Mouse (Mus musculus) CD4-positive, CD25-positive, alpha-beta regulatory T cell, adult 2 months (primary cell): ENCODE measurements around the gene Lmbrd1.
"Not testable (repeated sequence)": the region's sequence is repeated elsewhere in the genome, so short reads cannot be mapped to it uniquely, and the experiment has no call there.

ENCODE experiments used
- DNase-seq: peaks from one replicate; pipeline ENCODE4 v3.0.0-alpha.2; 2012; ENCODE audit warnings: low read depth, low spot score

Gene Lmbrd1

DNA sequence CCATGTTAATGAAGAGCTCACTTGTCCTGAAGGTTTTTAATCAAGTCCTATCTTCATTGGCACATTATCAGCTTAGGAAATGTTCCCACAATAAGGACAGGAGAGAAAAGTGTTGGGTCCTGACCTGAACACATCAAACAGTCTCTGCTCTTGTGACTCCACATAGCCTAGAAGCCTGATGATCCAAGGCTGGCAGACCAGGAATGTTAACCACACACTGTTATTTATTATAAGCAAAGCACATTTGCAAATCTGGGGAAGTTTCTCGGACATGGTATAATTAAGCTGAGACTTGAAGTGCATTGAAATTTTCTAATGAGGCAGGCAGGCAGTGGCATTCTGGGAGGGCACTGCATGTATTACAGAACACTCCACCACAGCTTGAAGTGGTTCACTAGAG is 41.8 kb downstream of the Lmbrd1 start:
- no peak for DNase-seq

DNA sequence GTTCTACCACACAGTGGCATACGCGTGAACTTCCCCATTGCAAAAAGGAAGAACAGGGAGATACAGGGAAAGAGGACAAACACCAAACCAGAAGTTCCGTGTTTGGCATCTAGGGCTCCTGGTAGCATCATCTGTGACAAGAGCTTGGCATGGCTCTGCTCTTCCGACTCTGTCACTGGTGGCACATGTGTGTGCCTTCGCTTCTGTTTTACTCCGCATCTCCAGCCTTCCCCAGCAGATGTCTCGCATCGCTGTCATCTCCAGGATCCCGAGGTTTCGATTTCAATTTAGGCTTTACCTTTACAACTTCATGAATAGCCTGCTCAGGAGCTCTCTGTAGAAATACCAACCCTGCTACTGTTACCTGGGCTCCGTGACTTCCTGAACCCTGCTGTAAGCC is 51.4 kb downstream of the Lmbrd1 start:
- no peak for DNase-seq

DNA sequence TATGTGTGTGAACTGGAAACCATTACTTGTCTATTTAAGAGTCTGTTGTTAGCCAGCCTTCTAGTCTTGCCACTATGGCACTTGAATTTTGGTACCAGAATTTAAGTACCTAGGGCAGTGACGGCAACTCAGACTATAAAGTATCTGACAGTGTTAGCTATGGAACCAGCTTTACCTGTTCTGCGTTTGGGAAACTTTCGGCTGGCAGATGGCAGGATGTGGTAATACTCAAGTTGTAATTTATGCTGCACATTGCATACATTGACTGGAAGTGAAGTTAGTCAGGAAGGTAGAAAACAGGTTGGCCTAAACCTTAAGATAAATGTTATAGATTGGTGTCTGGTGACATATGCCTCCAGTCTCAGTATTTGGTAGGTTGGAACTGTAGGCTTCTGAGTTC is 53.9 kb downstream of the Lmbrd1 start:
- DNase-seq = no peak

DNA sequence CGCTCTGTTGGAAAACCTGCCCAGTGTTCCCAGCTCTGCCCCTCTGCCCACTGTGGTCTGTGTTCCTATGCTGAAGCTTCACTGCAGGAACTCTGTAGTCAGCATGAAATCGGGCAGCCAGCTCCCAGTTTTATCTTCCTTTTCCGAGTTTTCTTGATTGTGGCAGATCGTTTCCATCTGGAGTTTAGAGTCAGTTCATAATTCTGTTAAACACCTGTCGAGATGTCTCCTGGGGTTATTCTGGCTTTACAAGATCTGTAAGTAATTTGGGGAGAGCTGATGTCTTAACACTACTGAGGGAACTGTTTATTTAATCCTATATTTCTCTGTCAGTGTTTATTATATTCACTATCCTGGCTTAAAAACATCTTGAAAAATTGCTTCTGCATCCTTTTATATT is 56.4 kb downstream of the Lmbrd1 start:
- no peak for DNase-seq

DNA sequence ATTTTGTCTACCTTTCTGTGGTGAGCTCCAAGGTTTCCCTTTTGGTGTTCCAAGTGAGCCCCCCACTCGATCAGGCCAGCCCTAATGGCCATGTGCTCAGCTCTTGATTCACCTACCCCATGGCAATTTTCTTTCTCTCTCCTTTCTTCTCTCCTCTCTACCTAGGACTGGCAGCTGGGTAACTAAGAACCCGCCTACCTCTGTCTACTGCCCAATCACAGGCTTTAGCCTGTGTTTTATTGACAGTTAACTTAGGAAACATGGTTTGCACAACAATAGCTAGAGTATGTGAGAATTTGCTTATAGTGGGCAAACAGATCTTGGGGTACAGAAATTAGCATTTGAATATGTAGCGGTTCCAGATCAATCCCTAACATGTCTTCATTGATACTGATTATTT is 62.5 kb downstream of the Lmbrd1 start:
- DNase-seq = no peak

DNA sequence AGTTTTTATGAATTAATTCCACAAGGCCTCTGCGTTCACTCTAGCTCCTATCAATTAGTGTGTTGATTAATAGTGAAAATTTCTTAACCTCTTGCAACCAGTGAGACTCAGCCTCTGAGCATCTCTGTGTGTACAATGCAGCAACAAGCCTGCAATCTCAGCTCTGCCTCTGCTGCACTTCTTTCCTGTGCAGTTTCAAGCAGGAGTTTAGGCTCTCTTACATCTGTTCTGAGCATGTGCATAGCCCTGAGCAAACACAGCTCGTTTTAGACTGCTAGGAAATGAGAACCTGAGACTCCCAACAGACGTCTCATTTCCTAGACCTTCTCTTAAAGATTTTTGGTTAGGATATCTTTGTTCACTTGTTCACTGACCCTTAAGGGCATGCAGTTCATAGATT is 63.1 kb downstream of the Lmbrd1 start:
- DNase-seq = no peak

DNA sequence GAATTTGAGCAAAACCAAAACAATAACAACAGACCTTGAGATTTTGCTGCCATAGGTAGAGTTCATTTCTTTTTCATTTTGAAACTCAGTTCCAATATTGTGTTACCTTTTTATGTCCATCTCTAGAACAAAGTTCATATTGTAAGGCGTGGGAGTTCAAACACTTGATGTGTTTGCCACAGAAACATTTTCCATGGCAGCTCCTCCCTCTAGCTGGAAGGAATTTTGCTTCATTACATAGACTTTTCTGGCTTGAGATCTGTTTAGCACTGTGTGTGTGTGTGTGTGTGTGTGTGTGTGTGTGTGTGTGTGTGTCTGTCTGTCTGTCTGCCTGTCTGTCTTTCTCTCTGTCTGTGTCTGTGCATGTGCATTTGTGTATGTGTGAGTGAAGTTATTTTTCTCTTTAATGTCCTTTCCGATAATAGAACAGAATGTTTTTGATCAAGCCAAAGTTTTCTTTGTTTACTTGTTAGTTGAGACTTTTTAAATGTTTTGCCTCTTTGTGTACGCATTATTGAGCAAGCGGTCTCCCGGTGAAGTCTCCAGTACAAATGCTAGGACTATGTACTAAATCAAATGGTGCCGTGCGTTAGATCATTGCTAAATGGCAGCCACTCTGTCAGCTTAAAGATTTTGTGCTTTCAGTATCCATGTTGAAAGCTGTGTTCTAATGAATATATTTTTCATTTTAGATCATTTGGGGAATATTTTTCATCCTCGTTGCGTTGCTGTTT is 64.9 kb downstream of the Lmbrd1 start:
- no peak for DNase-seq

DNA sequence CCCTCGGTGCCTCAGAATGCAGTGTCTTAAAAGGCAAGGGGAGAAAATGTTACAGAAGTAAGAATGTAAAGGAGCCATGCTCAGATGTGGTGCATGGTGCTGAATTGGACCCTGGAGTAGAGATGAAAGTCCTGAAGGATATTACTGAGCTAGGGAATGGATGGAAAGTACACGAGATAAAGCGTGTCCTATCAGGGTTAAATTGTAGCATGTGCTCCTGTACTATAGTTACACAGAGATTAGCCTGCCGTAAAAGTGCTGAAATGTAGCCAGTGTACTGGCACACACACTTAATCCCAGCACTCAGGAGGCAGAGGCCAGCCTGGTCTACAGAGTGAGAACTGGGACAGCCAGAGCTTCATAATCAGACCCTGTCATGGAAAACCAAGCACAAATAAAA is 74.3 kb downstream of the Lmbrd1 start:
- DNase-seq = no peak

DNA sequence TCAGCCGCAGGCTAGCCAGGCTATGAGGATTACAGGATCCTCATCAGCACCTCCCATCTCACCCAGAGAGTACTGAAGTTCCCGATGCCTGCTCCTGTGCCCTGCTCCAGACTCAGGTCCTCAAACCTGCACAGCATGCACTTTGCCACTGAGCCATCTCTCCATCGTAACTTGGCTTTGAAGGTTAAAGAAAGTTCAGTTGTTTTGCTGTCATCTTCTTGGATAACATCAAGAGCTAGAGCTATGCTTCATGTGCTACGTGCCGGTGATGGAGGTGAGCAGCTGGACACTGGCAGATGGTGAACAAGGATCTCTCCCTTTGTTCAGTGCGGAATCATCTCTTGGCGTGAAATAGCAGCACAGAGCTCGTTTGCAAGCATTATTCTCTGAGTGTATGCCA is 80.1 kb downstream of the Lmbrd1 start:
- DNase-seq = no peak

DNA sequence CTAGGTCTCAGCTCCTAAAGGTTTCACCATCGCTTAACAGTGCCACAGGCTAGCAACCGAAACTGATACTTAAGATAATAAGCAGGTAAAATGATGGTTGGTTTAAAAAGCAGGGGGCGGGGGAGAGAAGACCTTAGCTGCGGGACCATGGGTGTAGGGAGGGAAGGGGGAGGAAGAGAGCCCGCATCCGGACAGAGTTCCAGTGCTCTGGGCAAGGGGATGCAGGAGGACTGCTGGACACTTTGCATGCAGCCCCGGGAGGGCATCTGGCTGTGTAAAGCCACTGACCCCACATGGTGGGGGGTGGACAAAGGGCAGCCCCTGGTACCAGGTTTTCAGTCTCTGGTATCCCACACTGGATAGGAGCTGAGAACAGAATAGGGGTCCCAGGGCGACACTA is 88.0 kb downstream of the Lmbrd1 start:
- no peak for DNase-seq

DNA sequence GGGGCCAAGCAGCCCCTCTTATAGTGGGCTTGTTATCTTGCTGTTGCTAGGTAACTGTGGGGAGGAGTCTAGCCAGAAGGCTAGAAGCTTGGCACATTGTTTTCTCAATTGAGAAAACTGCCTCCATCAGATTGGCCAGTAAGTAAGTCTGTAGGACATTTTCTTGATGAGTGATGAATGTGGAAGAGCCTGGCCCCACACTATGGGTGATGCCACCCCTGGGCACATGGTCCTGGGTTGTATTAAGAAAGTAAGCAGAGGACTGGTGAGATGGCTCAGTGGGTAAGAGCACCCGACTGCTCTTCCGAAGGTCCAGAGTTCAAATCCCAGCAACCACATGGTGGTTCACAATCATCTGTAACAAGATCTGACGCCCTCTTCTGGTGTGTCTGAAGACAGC is 88.8 kb downstream of the Lmbrd1 start:
- DNase-seq = not testable (repeated sequence)

DNA sequence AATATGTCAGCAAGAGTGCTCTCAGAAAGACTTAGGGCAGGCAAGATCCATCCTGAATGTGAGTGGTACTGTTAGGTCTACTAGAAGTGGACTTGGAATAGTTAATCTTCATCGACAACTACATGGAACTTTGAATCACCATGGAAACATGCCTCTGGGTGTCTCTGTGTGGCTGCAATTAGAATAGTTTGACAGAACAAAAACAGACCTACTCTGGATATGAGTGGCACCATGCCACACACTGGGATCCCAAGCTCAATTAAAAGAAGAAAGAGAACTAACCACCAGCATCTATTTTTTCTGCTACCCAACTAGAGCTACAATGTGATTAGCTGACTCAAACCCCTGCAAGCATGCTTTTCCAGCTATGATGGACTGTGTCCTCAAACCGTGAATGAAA is 95.2 kb downstream of the Lmbrd1 start:
- no peak for DNase-seq

DNA sequence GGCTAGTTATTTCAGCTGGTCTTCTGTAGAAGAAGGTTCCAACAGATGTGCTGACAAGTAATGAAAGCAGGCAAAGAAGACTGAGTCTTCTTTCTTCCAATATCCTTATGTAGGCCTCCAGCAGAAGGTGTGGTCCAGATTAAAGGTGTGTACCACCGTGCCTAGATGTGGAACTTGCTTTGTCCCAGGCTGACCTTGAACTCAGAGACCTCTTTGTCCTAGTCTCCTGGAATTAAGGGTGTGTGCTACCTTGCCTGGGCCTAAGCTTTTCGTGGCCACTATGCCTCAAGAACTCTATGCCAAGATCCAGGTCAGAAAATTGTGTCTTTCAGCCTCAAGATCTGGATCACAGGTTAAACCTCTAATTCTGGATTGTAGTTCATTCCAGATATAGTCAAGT is 98.1 kb downstream of the Lmbrd1 start:
- no peak for DNase-seq

DNA sequence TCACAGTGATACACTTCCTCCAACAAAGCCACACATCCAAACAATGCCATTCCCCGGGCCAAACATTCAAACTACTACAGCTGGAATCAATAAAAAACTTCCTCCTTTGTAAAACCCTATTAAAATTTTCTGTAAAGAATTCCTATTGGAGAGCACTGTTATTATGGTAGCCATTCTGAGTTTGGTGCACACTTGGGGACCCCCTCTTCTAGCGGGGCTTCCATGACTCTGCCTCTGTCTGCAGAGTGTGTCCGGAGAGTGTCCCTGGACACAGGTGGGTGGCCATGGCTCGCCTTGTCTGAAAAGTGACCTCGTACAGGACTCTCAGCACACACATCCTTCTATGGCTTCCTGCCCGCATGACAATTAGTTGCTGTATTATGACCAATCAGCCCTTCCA is 114.7 kb downstream of the Lmbrd1 start:
- DNase-seq = no peak

DNA sequence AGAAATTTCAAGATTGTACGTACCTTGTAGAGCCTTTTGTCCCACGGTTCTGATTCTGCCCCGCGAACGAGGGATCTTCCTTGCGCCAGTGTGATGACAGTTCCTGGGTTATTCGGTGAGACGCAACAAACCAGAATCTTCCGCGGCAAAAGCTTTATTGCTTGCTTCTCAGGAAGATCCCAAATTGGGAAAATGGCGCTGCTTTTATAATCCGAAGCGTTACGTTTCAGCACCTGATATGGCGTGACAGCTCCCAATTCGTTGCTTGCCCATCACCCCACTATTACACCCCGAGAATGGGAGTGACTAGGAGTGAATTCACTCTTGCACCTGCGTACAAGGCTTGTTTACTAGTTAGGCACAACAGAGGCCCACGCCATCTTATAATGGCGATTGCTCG is 129.5 kb downstream of the Lmbrd1 start:
- DNase-seq = not testable (repeated sequence)
